Mouse (Mus musculus): ENCODE results near the gene Bcor.

The Bcor gene

DNA sequence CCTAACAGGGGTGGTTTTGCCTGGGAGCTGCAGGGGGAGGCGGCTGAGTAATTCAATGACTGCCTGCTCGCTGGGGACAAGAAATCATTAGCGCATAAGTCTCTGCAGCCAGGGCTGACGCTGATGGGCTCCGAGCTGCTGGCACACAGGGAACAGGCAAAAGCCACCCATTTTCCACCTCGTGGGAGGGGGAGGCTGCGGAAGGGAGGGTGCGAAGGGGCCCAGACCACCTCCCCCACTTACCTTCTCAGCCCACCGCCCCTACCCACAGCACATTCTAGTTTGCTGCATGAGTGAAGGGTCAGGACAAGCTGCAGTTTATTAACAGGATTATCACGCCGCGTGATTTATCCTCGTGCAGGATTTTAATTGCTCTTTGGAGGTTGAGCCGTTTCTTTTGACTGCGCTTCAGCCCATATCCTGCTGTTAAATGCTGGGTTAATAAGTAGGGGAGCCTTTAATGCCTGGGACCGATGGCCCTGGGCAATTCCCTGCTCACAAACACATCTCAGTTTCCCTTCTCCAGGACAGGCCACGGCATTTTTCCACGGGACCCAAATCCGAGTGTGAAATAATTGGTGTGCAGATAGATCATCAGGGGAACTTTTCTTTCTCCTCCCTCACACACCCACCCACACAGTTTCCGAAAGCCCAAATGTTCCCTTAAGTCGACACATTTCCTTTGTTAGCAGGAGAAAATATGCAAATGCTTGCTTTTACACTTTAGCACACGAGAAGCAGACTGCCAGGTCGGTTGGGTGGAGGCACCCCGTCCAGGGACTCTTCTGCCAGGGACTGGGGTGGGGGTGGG lies 97.8 kb downstream of the Bcor start:
- peak; percentile 34 for DNase-seq

- DNase-seq, result no peak
Observed at GRCm38 (mm10) chrX:12060848-12061247, 99.3 kb downstream of the Bcor start.

- DNase-seq, result peak; percentile 34
Observed at GRCm38 (mm10) chrX:12057210-12057609, 102.9 kb downstream of the Bcor start.

- DNase-seq, result no peak
Observed at GRCm38 (mm10) chrX:12053315-12053914, 106.7 kb downstream of the Bcor start.

- no peak for DNase-seq
Observed at GRCm38 (mm10) chrX:12052651-12053050, 107.5 kb downstream of the Bcor start.

- DNase-seq, result no peak
Observed at GRCm38 (mm10) chrX:12048721-12049120, 111.4 kb downstream of the Bcor start.

- DNase-seq, result no peak
Observed at GRCm38 (mm10) chrX:12048166-12048565, 112.0 kb downstream of the Bcor start.

DNA sequence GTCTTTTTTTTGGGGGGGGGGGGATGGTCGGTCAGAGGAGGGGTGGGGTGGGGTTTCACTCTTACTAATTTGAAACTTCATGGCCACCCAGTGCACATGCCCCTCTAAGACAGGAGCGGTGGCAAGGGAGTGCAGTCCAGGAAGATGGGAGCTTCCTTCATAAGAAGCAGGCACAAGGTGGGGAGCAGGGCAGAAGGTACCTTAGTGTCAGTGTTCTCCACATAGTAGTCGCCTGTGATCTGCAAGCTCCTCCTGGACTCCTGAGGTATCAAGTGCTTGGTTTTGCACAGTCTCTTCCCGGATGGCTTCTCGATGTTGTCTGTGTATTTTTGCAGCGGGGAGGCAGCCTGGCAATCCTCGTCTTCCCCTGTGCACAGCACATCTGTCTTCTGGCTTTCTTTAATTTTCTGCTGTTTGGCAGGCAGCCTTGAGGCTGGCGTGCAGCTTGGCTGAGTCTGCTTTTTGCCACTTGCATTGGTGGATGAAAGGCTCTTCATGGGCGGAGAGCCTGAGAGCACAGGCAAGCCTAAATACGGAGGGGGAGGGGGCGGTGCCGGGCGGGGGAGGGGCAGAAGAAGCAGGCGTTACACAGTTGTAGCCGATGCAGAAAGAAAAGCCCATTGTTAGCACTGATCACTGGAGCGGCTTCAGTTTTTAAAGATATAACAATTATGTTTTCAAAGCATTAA lies 112.8 kb downstream of the Bcor start:
- peak; percentile 43 for DNase-seq

GRCm38 (mm10) chrX:12046676-12047075 lies 113.5 kb downstream of the Bcor start:
- no peak for DNase-seq

DNA sequence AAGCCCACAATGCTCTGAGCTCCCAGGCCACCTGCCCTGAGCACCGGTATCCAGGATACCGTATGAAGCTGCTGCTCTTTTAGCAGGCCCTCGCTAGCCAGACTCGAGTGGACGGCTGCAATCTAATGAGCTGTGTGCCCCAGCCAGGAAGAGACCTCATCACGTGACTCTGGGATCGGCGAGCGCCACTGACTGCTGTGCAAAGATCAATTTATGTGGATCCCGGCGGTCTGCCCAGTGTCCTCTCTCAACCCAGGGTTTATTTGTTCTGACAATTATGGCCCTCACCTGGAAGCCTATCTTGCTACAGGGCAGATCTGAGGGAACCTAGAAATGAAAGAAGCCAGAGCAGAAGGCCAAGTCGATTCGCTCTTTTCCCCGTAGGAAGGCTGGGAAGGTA lies 116.8 kb downstream of the Bcor start:
- no peak for DNase-seq

DNA sequence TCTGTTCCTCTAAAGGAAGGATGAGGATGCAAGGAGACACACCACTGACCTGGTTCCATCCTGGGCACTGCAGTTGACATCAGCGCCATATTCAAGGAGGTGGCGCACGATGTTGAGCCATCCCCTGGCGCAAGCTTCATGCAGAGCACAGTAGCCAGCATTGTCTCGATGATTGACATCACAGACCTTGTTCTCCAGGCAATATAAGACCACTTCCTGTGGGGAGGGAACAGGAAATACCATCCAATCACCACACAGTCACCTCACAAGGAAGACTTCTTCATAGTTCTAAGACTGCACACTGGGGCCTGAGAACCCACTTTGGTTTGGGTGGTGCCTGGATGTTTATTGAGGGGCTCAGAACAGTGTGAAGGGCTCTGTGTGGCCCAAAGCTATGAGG lies 118.7 kb downstream of the Bcor start:
- DNase-seq, result no peak

DNA sequence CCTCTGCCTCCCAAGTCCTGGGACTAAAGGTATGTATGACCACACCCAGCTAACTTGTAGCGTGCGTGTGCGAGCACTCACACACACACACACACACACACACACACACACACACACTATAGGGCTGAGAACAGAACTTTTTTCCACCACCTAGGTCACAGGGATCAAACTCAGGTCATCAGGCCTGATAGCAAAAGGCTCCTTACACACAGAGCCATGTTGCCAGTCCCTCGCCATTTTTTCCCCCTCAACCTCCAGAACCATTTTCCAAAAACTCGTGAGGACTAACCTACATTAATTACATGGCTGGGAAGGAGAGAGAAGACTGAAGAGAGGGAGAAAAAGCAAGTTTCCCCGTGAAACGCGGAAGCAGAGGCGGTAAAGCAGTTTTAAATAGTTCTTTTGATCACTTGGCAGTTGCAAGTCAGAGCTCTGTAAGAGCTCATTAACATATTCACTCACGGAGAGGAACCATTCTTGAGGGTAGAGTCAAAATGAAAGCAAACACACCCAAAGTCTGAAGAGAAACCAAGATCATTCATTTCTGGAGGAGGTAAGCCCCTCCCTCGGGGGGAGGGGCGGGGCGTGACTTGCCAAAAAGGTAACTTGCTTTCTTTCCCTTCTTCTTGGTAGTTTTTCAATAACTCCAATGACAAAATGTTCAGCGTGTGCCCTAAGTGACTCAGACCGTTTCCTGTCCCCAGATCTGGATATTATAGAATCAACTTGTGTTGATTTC lies 145.3 kb downstream of the Bcor start:
- no peak for DNase-seq

DNA sequence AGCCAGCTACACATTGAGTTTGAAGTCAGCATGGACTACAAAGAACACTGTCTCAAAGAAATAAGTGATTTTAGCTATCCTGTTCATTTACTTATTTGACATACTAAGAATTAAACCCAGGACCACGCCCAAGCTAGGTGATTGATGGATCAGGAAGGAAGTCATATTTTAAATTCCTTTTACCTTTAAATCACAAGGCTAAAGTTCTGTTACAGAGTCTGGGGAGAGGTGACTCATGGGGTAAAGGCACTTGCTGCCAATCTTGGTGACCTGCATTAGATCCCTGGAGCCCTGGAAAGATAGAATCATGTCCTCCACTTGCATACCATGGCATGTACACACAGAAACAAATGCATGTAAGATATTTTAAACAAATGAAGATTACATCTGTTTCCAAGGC lies 149.5 kb downstream of the Bcor start:
- DNase-seq, result no peak

GRCm38 (mm10) chrX:12009046-12009445 lies 151.1 kb downstream of the Bcor start:
- DNase-seq, result no peak

DNA sequence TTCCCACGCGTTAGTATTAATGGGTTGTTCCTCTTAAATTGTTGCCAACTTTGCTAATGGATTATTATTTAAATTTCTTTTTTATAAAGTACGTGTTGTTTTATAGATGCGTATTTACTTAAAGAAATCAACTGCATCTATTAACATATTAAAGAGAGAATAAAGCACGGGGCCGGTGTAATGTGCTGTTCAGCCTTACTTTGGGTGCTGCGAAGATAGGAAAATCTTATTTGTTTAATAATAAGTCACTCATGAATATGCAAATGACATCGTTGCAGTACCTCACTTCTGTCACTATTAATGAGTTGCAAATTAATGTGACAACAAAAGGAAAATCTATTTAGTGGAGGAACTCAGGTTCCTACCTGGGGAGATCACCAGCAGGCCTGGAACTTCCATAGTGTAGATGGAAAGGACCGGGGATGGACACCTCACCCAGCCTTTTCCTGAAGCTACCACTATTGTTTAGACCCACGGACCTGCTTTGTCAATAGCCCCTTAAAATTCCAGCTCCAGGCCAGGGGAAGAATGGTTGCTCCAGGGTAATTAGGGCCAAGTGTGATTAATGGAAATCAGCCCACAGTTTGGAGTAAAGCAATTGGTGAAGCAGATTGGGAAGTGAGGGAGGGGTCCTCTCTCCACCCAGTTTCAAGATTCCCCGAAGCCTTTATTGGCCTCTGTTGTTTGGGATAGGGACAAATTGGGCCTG lies 152.2 kb downstream of the Bcor start:
- no peak for DNase-seq

DNA sequence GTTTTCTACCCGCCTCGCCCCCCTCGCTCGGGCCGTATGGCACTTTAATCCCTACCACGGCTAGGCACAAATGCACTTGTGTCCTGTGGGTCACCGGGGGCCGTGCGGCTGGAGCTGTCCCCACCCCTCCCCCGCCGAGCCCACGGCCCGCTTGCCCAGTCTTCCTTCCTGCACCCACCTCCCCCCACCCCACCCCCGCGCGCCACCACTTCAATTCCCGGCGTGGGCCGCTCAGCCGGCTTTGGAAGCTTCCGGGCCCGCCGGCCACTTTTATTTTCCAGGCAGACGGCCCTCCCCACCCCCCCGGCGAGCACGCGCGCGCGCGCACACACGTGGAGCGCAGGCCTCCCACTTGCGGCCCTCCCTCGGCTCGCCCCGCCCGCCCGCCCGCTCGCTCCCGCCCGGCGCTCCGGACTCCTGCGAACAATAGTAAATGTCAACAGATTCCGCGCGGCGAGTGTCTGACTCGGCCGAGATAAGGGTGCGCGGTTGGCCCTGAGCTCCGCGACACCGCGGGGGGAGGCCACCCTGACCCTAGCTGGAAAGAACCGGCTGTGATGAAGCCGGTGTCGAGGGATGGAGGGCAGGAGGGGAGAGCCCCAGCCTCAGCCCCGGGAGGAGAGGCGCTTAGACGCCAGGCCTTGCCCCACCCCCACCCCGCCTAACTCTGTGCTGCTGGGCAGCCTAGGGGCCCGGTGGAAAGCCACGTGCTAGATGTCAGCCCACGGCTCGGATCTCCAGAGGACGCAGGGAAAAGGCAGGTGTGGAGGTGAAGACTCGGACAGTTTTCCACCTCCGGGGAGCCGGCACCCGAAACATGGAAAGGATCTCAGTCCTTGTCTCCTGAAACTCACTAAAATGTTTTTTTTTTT lies 153.0 kb downstream of the Bcor start:
- DNase-seq, result peak; percentile 25

GRCm38 (mm10) chrX:12006031-12006881 lies 153.9 kb downstream of the Bcor start:
- peak; percentile 78 for DNase-seq

GRCm38 (mm10) chrX:12005181-12006030 lies 154.7 kb downstream of the Bcor start:
- DNase-seq, result no peak

DNA sequence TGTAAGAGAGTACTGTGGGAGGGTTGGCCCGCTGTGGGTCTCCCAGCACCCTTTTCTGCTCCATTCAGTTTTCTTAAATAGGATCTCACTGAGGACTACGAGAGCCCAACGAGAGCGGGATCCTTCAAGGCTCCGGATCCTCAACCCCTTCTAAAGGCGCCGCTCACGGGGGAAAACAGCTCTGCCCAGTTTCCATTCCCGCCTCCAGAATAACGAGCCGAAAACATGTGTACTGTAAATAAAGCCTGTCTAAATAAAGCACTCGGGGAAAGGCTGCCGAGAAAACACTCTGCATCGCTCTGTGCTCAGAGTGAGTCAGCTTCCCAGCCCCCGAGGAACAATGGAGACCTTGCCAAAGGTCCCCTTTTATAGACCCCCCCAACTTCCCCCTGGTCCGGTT lies 155.7 kb downstream of the Bcor start:
- no peak for DNase-seq

DNA sequence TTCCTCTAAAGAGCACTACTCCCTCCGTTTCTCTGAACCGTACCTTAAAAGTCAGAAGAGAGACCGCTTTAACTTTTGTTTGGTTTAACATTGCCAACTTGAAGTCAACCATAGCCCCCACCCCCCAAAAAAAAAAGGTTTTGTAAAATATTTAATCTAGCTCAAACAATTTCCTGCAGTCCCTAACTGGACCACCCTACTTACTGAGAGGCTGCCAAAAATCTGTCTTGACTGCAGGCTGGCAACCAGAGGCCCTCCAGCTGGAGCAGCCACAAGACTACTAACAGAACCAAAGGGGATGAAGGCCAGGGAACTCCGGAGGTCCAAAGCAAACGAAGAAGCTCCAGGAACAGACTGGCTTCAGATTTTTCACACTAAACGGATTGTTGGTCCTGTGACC lies 156.2 kb downstream of the Bcor start:
- DNase-seq, result no peak
